Mouse (Mus musculus) liver, postnatal 0 days (tissue): ENCODE data around the gene Dtx2.

ENCODE experiments used
- CTCF ChIP-seq: sonication (generic); IDR thresholded peaks from 2 replicates; pipeline ENCODE4 v1.5.1; 2016; ENCODE audit warnings: antibody characterized with exemption, low read depth
- EP300 ChIP-seq: IDR thresholded peaks from 2 replicates; pipeline ENCODE4 v1.6.1; 2016; ENCODE audit warnings: antibody characterized with exemption, low read depth, mild to moderate bottlenecking

DNA sequence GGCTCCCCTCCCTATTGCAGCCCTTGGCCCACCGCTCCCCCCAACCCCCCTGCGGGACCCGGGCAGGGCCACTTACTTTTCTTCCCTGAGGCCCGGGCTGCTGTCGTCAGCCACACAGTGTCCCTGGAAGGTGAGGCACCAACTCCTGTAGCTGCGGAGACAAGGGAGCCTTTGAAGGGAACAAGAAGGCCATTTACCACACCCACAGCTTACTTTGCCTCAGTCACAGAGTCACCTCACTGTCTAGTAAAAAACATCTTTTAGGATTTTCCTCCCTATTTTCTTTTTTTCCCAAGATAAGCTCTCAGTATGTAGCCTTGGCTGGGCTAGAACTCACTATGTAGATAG, 31.3 kb upstream of the Dtx2 start:
- TF ChIP-seq EP300 (no peak), CTCF (no peak)
